Mouse (Mus musculus) erythroblast, embryonic 14.5 days (primary cell): ENCODE results near the gene Rufy1.

Experiments
- GATA1 ChIP-seq: IDR thresholded peaks from 2 replicates; pipeline ENCODE4 v1.6.1; 2012; ENCODE audit warnings: low read length, inconsistent platforms, mixed read lengths
- TAL1 ChIP-seq: IDR thresholded peaks from 3 replicates; pipeline ENCODE4 v1.6.1; 2012; ENCODE audit warnings: low read length, inconsistent platforms, mixed read lengths

DNA sequence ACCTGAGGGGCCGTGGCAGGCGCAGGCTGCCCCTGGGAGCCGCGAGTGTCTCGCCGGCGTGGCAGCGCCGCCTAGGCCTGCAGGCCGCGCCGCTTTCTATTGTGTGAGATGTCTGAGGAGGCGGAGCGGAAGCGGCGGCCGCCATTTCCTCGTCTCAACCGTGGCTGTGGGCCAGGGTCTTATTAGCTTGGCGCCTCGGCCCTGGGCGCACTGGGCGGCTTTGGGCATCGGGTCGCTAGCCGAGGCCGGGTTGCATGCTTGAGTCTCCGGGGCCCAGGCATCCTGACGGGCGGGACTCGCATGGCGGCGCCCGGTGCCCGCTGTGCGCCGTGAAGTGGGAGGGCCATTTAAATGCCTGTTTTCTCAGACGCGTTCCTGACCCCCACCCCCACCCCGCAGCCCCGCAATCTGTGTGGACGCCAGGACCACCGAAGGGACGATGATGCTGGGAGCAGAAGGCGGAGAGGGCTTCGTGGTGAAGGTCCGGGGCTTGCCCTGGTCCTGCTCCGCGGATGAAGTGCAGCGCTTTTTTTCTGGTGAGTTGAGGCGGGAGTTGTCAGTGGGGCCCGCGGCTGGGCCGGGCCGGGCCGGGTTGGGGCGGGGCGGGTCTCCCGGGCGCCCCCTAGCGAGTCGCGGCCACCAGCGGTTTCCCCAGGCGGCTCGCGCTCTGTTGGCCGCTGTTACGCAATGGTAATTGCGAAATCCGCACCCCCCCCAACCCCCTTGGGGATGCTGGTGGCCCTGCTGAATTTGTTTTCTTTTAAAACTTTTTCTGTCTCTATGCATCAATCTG lies 52.8 kb downstream of the Rufy1 start:
- no peak for TF ChIP-seq TAL1
- no peak for TF ChIP-seq GATA1
